Mouse (Mus musculus) liver, embryonic 11.5 days (tissue): ENCODE measurements around the gene Chrna5. TPM values are rescaled to one million over a fixed set of nuclear protein-coding genes. Genes with fewer than 3 reads are reported as not detected.
"Not testable (repeated sequence)": the region's sequence is repeated elsewhere in the genome, so short reads cannot be mapped to it uniquely, and the experiment has no call there.

Experiments
- ATAC-seq: fragments of 200-750 bp; cut with Nextera tagmentation; replicated peaks from 2 replicates; pipeline ENCODE4 v1.8.0; 2017; ENCODE audit warnings: moderate number of reproducible peaks, mild to moderate bottlenecking, moderate TSS enrichment, moderate library complexity; ENCODE audit not compliant: low FRiP score
- DNase-seq: peaks from one replicate; pipeline ENCODE4 v3.0.0-alpha.2; 2017; ENCODE audit warnings: low spot score
- H3K27ac ChIP-seq: fragments of 300-500 bp; sonication (generic); 2 replicates; pipeline ENCODE4 v1.5.1; 2014; ENCODE audit warnings: mild to moderate bottlenecking, low read depth, low read length, control low read depth
- H3K27me3 ChIP-seq: fragments of 300-500 bp; sonication (generic); replicated peaks from 2 replicates; pipeline ENCODE4 v1.6.1; 2014; ENCODE audit warnings: low read length, mixed read lengths; ENCODE audit not compliant: control insufficient read depth, insufficient read depth
- H3K36me3 ChIP-seq: fragments of 300-500 bp; sonication (generic); 2 replicates; pipeline ENCODE4 v1.6.1; 2014; ENCODE audit warnings: mild to moderate bottlenecking, low read length, moderate library complexity, mixed read lengths; ENCODE audit not compliant: control insufficient read depth, insufficient read depth
- H3K4me1 ChIP-seq: fragments of 300-500 bp; sonication (generic); replicated peaks from 2 replicates; pipeline ENCODE4 v1.6.1; 2014; ENCODE audit warnings: low read length, mixed read lengths; ENCODE audit not compliant: control insufficient read depth, insufficient read depth
- H3K4me2 ChIP-seq: fragments of 300-500 bp; sonication (generic); 2 replicates; pipeline ENCODE4 v1.6.1; 2014; ENCODE audit warnings: mild to moderate bottlenecking, control low read depth, moderate library complexity
- H3K4me3 ChIP-seq: fragments of 300-500 bp; sonication (generic); 2 replicates; pipeline ENCODE4 v1.5.1; 2014; ENCODE audit warnings: low read depth, low read length, control low read depth
- H3K9ac ChIP-seq: fragments of 300-500 bp; sonication (generic); 2 replicates; pipeline ENCODE4 v1.6.1; 2014; ENCODE audit warnings: low read depth, low read length, control low read depth
- H3K9me3 ChIP-seq: fragments of 300-500 bp; sonication (generic); 2 replicates; pipeline ENCODE4 v1.6.1; 2016; ENCODE audit warnings: low read length, inconsistent platforms, mixed read lengths; ENCODE audit not compliant: control insufficient read depth
- WGBS: fragments of 180-500 bp; shearing (Covaris S2); extraction: QIAGEN DNeasy Blood & Tissue Kit; methylation state at CpG from one replicate; pipeline ENCODE4 v1.1.7; 2014; 5-methylcytosine and 5-hydroxymethylcytosine counted together
- polyA plus RNA-seq: library from polyadenylated mRNA; unstranded; fragments of >200 nt; fragmentation: Nextera tagmentation; extraction: Ambion mirVana; gene quantifications from 2 replicates; pipeline ENCODE4 v1.2.1, GENCODE M21; 2014

Gene Chrna5
- polyA plus RNA-seq, result 0.06 TPM in 1 of 2 replicates, not detected in the other

- no peaks in the 10 kb centered on the region for H3K4me1 ChIP-seq
- H3K9me3 ChIP-seq, result no peaks in the 10 kb centered on the region
- ATAC-seq (no peak), DNase-seq (no peak)
- WGBS, result 69% methylated on average over 8 of the region's 8 CpGs
- peak within 1 kb of the TSS; percentile 96 for H3K4me2 ChIP-seq
- H3K4me3 ChIP-seq, result peak within 1 kb of the TSS; percentile 67
- H3K9ac ChIP-seq, result no peak within 1 kb of the TSS
- H3K36me3 ChIP-seq, result no peaks in the 10 kb centered on the region
- H3K27me3 ChIP-seq, result peaks cover 40% of the 10 kb centered on the region
- no peak within 1 kb of the TSS for H3K27ac ChIP-seq
These were observed at the start of gene Chrna5 for GRCm38 (mm10) chr9:54980674-54981073. TSS of gene Chrna5 (plus strand) at chr9:54980880.

GRCm38 (mm10) chr9:54931765-54932164, 48.9 kb upstream of the Chrna5 start:
- Histone ChIP-seq H3K4me2 (no peak overlapping the region), H3K9me3 (no peaks in the 10 kb centered on the region), H3K4me1 (no peaks in the 10 kb centered on the region), H3K27ac (no peak overlapping the region), H3K4me3 (no peak overlapping the region), H3K27me3 (no peaks in the 10 kb centered on the region), H3K36me3 (no peaks in the 10 kb centered on the region), H3K9ac (no peak overlapping the region)
- DNase-seq, result no peak
- ATAC-seq, result no peak
- WGBS, result 13% methylated on average over 1 of the region's 1 CpGs

- H3K27ac ChIP-seq, result no peak overlapping the region
- H3K27me3 ChIP-seq, result no peaks in the 10 kb centered on the region
- H3K9ac ChIP-seq, result no peak overlapping the region
- H3K36me3 ChIP-seq, result no peaks in the 10 kb centered on the region
- H3K4me1 ChIP-seq, result no peaks in the 10 kb centered on the region
- ATAC-seq, result no peak
- no peak for DNase-seq
- no peak overlapping the region for H3K4me3 ChIP-seq
- 56% methylated on average over 2 of the region's 2 CpGs for WGBS
- H3K9me3 ChIP-seq, result no peaks in the 10 kb centered on the region
- H3K4me2 ChIP-seq, result no peak overlapping the region
These were observed 48.3 kb upstream of the Chrna5 start for GRCm38 (mm10) chr9:54932379-54932778.

GRCm38 (mm10) chr9:54942071-54942470, 38.6 kb upstream of the Chrna5 start:
- 86% methylated on average over 4 of the region's 4 CpGs for WGBS
- DNase-seq, result no peak

GRCm38 (mm10) chr9:54944467-54944866, 36.2 kb upstream of the Chrna5 start:
- DNase-seq, result no peak
- Histone ChIP-seq H3K4me1 (no peaks in the 10 kb centered on the region), H3K27ac (no peak overlapping the region), H3K4me3 (no peak overlapping the region), H3K4me2 (no peak overlapping the region), H3K9ac (no peak overlapping the region), H3K27me3 (no peaks in the 10 kb centered on the region), H3K36me3 (no peaks in the 10 kb centered on the region), H3K9me3 (no peaks in the 10 kb centered on the region)
- 58% methylated on average over 2 of the region's 2 CpGs for WGBS
- no peak for ATAC-seq

More at GRCm38 (mm10) chr9:54942071-54942470, 38.6 kb upstream of the Chrna5 start:
- Histone ChIP-seq H3K4me3 (no peak overlapping the region), H3K36me3 (no peaks in the 10 kb centered on the region), H3K4me1 (no peaks in the 10 kb centered on the region), H3K9me3 (no peaks in the 10 kb centered on the region), H3K9ac (no peak overlapping the region), H3K4me2 (no peak overlapping the region), H3K27ac (no peak overlapping the region), H3K27me3 (no peaks in the 10 kb centered on the region)
- ATAC-seq, result no peak

GRCm38 (mm10) chr9:54946256-54946655, 34.4 kb upstream of the Chrna5 start:
- ATAC-seq (no peak), DNase-seq (no peak)
- Histone ChIP-seq H3K4me2 (no peak overlapping the region), H3K36me3 (no peaks in the 10 kb centered on the region), H3K9me3 (no peaks in the 10 kb centered on the region), H3K9ac (no peak overlapping the region), H3K27ac (no peak overlapping the region), H3K4me1 (no peaks in the 10 kb centered on the region), H3K27me3 (no peaks in the 10 kb centered on the region), H3K4me3 (no peak overlapping the region)
- WGBS, result 71% methylated on average over 16 of the region's 16 CpGs

- DNase-seq, result no peak
- Histone ChIP-seq H3K9ac (no peak overlapping the region), H3K4me1 (peaks cover 11% of the 10 kb centered on the region), H3K4me2 (no peak overlapping the region), H3K4me3 (no peak overlapping the region), H3K27ac (no peak overlapping the region), H3K9me3 (no peaks in the 10 kb centered on the region), H3K36me3 (peaks cover 15% of the 10 kb centered on the region), H3K27me3 (no peaks in the 10 kb centered on the region)
- no peak for ATAC-seq
These were observed 31.2 kb upstream of the Chrna5 start for GRCm38 (mm10) chr9:54949465-54949864.

- ATAC-seq, H3K27me3 ChIP-seq, DNase-seq, H3K9me3 ChIP-seq: not testable (repeated sequence)
- Histone ChIP-seq H3K9ac (peak overlapping the region; percentile 45), H3K4me2 (peak overlapping the region; percentile 57), H3K27ac (peak overlapping the region; percentile 78; the same call in 1 of the 2 replicates), H3K4me1 (peaks cover 11% of the 10 kb centered on the region), H3K36me3 (peaks cover 15% of the 10 kb centered on the region), H3K4me3 (peak overlapping the region; percentile 79)
- 26% methylated on average over 8 of the region's 8 CpGs for WGBS
These were observed 30.5 kb upstream of the Chrna5 start for GRCm38 (mm10) chr9:54950162-54950561.

GRCm38 (mm10) chr9:54950575-54951321, 29.9 kb upstream of the Chrna5 start, which contains the start of the genes Psma4 and AY074887:
TSS of gene Psma4 (plus strand) at chr9:54950790.
TSS of gene AY074887 (minus strand) at chr9:54950998.
- peak within 1 kb of the TSS; percentile 79 for H3K4me3 ChIP-seq
- peaks cover 17% of the 10 kb centered on the region for H3K36me3 ChIP-seq
- H3K9me3 ChIP-seq, result no peaks in the 10 kb centered on the region
- ATAC-seq, result peak; percentile 99
- peak; percentile 92 for DNase-seq
- H3K27ac ChIP-seq, result peak within 1 kb of the TSS; percentile 78
- peaks cover 14% of the 10 kb centered on the region for H3K4me1 ChIP-seq
- H3K9ac ChIP-seq, result peak within 1 kb of the TSS; percentile 84
- no peaks in the 10 kb centered on the region for H3K27me3 ChIP-seq
- H3K4me2 ChIP-seq, result peak within 1 kb of the TSS; percentile 81
- WGBS, result under 1% methylated on average over 62 of the region's 65 CpGs
